In the genomic region with DNA sequence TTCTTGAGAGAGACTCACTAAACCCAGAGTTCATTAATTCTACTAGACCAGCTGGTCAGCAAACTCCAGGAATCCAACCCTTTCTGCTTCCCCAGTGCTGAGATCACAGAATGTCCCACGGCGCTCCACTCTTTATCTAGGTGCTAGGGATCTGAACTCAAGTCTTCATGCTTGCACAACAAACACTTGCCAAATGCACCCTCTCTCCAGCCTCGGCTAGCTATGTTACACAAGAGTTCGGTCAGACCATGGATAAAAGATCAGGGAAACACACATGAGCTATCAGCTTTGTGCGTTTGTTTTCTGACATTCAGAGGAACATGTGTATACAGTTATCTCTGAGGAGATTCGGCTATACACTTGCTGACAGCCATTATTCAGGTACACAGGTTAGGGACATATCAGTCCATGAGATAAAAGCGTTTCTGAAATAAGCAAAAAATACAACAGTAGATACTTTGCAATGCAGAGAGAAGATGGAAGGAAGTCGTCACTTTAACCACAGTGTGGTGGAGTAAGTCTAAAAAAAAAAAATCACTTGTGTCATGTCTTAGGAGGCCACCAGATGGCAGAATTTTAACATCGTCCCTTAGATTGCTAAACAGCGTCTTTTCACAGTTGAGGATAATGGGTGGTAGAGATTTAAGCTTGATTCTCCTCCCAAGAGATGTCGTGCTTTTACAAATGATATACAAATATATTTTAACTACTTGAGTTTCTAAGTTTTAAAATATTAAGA, we compare ENCODE assay signal across 9 mouse cellular contexts. TPM values are rescaled to one million over a fixed set of nuclear protein-coding genes. Genes with fewer than 3 reads are reported as not detected.
A peak's percentile ranks its signal among the peaks of the same experiment; 100 is the strongest.
DNase-seq lines count a peak whose midpoint lies in the region; ATAC-seq and TF ChIP-seq lines count a peak whose summit lies in the region.
"Had no signal": no experiment of that assay in that cellular context is flagged by ENCODE, and none has a peak within 500 bp of the region (broad histone marks: within the 10 kb centered on the region; RNA-seq: fewer than 3 reads in every experiment).

No protein-coding gene starts in this region.

- peak; percentile 43 for DNase-seq in heart, postnatal 0 days (ENCODE audit: low spot score)
- no peak for DNase-seq in heart, postnatal 36 days
- peak; percentile 45 for DNase-seq in lung, postnatal 10 days
- DNase-seq in lung, adult 2 months = no peak
- DNase-seq in embryo, embryonic 10 days (ENCODE audit: low spot score) = peak; percentile 36
- DNase-seq in right cerebral cortex, postnatal 14 days = no peak
- DNase-seq in ovary, postnatal 36 days (ENCODE audit: low spot score) = no peak

- H3K27ac ChIP-seq in heart, postnatal 0 days (ENCODE audit: low read depth) = no peak overlapping the region
- H3K27ac ChIP-seq: lung, embryonic 15.5 days had no signal

- TF ChIP-seq EP300 in heart, postnatal 0 days (IDR thresholded peaks at IDR 0.05; ENCODE audit: low read depth) = no peak

- TF ChIP-seq CTCF in heart, postnatal 0 days (IDR thresholded peaks at IDR 0.05; ENCODE audit: low read depth) = peak; percentile 64
- TF ChIP-seq CTCF in lung, adult 2 months (IDR thresholded peaks at IDR 0.05; ENCODE audit: insufficient read depth, low read length) = no peak

- H3K9ac ChIP-seq in heart, postnatal 0 days (replicated peaks; ENCODE audit: low read depth, low read length) = no peak overlapping the region
- H3K9ac ChIP-seq: lung, embryonic 15.5 days had no signal

- H3K4me1 ChIP-seq in heart, postnatal 0 days (ENCODE audit: control insufficient read depth, insufficient read depth) = peaks cover 4% of the 10 kb centered on the region; the same call in 1 of the 2 replicates
- H3K4me1 ChIP-seq in lung, adult 2 months (ENCODE audit: control insufficient read depth, insufficient read depth, low read length) = no peaks in the 10 kb centered on the region

- intact Hi-C loops in heart, postnatal 36 days (cut with DNase I) = loop anchor here (1.0 to 2.0 kb wide), 2 partner anchors 191 to 519 kb away; no protein-coding TSS in a partner anchor

- TF ChIP-seq POLR2A in lung, adult 2 months (IDR thresholded peaks at IDR 0.05; ENCODE audit: borderline replicate concordance, extremely low read depth, low read depth, low read length) = no peak

- H3K36me3 ChIP-seq in heart, postnatal 0 days (replicated peaks; ENCODE audit: control insufficient read depth, insufficient read depth, low read length) = no peaks in the 10 kb centered on the region
- H3K36me3 ChIP-seq: lung, embryonic 15.5 days had no signal

- WGBS in heart, postnatal 0 days = 45% methylated on average over 11 of the region's 11 CpGs
- 48% methylated on average over 11 of the region's 11 CpGs for WGBS in lung, adult 2 months

- no peaks in the 10 kb centered on the region for H3K27me3 ChIP-seq in heart, postnatal 0 days (ENCODE audit: control insufficient read depth, insufficient read depth, low read length)
- H3K27me3 ChIP-seq: lung, embryonic 15.5 days had no signal

- ATAC-seq in heart, postnatal 0 days (ENCODE audit: insufficient read depth, low read depth) = no peak
- ATAC-seq in megakaryocyte, adult 5-6 weeks (ENCODE audit: poor library complexity, severe bottlenecking) = peak; percentile 88

- no peak overlapping the region for H3K4me3 ChIP-seq in heart, postnatal 0 days (ENCODE audit: low read depth, low read length)
- H3K4me3 ChIP-seq in lung, adult 2 months (replicated peaks; ENCODE audit: extremely low read depth, low read depth, low read length) = no peak overlapping the region
- H3K4me3 ChIP-seq: lung, embryonic 15.5 days had no signal

- H3K4me2 ChIP-seq in heart, postnatal 0 days (ENCODE audit: low read depth, low read length) = no peak overlapping the region
- H3K4me2 ChIP-seq: lung, embryonic 15.5 days had no signal

- H3K9me3 ChIP-seq in heart, postnatal 0 days (replicated peaks; ENCODE audit: control insufficient read depth, low read length) = peaks cover 4% of the 10 kb centered on the region; the same call in 1 of the 2 replicates
- H3K9me3 ChIP-seq: lung, embryonic 15.5 days had no signal

RNA-seq across cellular contexts. Expression of gene Rerg, which starts 35.5 kb away (rescaled TPM):
- 0.88 and 1.6 TPM in 2 replicates for total RNA-seq in heart, postnatal 0 days (2014; rRNA removed; ENCODE audit: low replicate concordance)
- polyA plus RNA-seq in heart, postnatal 0 days (2015; fragmentation: Nextera tagmentation; extraction: Ambion mirVana) = 4.3 and 5.1 TPM in 2 replicates
- total RNA-seq in heart, postnatal 36 days (2021) = 1 to 10 TPM; 3.6 to 4.1 TPM
- 9.2 and 14.8 TPM in 2 replicates for polyA plus RNA-seq in lung, adult 2 months (2012; rRNA removed)
- total RNA-seq in megakaryocyte, adult 5-6 weeks (2015) = not detected in 2 replicates
- not detected in 2 replicates for total RNA-seq in megakaryocyte, adult 5-6 weeks (2017)

RNA-seq across cellular contexts. Expression of gene Ptpro, which starts 46.3 kb away (rescaled TPM):
- total RNA-seq in heart, postnatal 0 days (2014; rRNA removed; ENCODE audit: low replicate concordance) = 1.4 and 3.6 TPM in 2 replicates
- polyA plus RNA-seq in heart, postnatal 0 days (2015; fragmentation: Nextera tagmentation; extraction: Ambion mirVana) = 1.7 and 2.3 TPM in 2 replicates
- 1 to 10 TPM; 3.6 to 3.9 TPM for total RNA-seq in heart, postnatal 36 days (2021)
- polyA plus RNA-seq in lung, adult 2 months (2012; rRNA removed) = 2.8 and 5.5 TPM in 2 replicates
- total RNA-seq in megakaryocyte, adult 5-6 weeks (2015) = 134 and 141 TPM in 2 replicates
- total RNA-seq in megakaryocyte, adult 5-6 weeks (2017) = 127 and 133 TPM in 2 replicates

Comparison
In these comparisons a context has a peak if more than half of its experiments do, and no peak if none do; other contexts are left out.
1. DNase-seq: peak in heart, postnatal 0 days (single experiment), lung, postnatal 10 days (single experiment) and embryo, embryonic 10 days (single experiment); none in heart, postnatal 36 days (0 of 2), lung, adult 2 months (single experiment), right cerebral cortex, postnatal 14 days (single experiment) and ovary, postnatal 36 days (single experiment).
2. RNA of gene Ptpro, which starts 46.3 kb away (total RNA-seq): 127 to 141 TPM in megakaryocyte, adult 5-6 weeks; 3.6 to 3.9 TPM in heart, postnatal 36 days and 1.4 to 3.6 TPM in heart, postnatal 0 days; every median in the first group is over 10 times any median in the second.